Mouse (Mus musculus): ENCODE measurements around the gene Slc25a45. TPM values are rescaled to one million over a fixed set of nuclear protein-coding genes. Genes with fewer than 3 reads are reported as not detected.
"Not testable (repeated sequence)": the region's sequence is repeated elsewhere in the genome, so short reads cannot be mapped to it uniquely, and the experiment has no call there.

Slc25a45 gene
- polyA plus RNA-seq, 1 experiment from 2014 or later = 2.0 TPM

DNA sequence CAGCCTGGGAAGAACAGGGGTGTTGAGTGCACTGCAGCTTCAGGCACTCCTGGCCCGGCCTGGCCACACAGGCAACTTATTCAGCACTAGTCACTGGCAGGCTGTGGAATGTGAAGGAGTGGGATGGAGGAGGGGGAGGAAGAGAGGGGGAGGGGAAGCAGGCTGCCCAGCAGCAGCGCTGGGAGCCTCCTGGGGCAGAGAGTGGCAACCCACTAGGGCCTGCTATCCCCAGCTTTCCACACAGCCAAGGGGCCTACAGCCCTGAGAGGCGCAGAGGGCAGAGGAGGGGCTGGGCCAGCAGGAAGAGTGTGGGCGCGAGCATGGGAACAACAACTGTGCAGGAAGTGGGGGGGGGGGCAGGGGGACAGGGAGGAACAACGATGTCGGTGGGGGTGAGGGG is 6.3 kb upstream of the Slc25a45 start:
- Histone ChIP-seq H3K9me3 (no peaks in the 10 kb centered on the region), H3K9ac (peak overlapping the region; percentile 49), H3K27me3 (no peaks in the 10 kb centered on the region), H3K27ac (peak overlapping the region; percentile 83), H3K4me2 (replicated peaks) (peak overlapping the region; percentile 37), H3K4me1 (peaks cover 26% of the 10 kb centered on the region), H3K4me3 (no peak overlapping the region; the same call in 1 of the 2 replicates), H3K36me3 (peaks cover 40% of the 10 kb centered on the region)
- ATAC-seq (ENCODE audit: insufficient number of reproducible peaks, insufficient read depth, low FRiP score, low TSS enrichment) = peak; percentile 69
- 3% methylated on average over 7 of the region's 7 CpGs for WGBS

DNA sequence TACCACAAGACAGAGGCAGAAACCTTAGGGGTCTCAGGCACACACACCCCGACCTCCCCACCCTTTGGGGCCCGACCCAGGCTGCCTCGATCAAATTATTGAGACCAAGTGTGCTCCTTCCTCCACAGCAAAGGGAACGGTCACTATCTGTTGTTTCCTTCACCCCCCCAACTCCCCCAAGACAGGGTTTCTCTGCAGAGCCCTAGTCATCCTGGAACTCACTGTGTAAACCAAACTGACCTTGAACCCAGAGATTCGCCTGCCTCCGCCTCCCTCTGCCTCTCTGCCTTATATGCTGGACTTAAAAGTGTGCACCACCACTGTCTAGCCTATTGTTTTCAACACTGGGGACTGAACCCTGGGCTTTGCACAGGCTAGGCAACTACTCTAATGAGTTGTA is 5.9 kb upstream of the Slc25a45 start:
- Histone ChIP-seq H3K27me3 (no peaks in the 10 kb centered on the region), H3K9ac (peak overlapping the region; percentile 49), H3K4me1 (peaks cover 26% of the 10 kb centered on the region), H3K4me3 (no peak overlapping the region; the same call in 1 of the 2 replicates), H3K9me3 (no peaks in the 10 kb centered on the region), H3K4me2 (replicated peaks) (peak overlapping the region; percentile 37), H3K36me3 (peaks cover 39% of the 10 kb centered on the region), H3K27ac (peak overlapping the region; percentile 83)
- 34% methylated on average over 6 of the region's 6 CpGs for WGBS
- ATAC-seq (ENCODE audit: insufficient number of reproducible peaks, insufficient read depth, low FRiP score, low TSS enrichment) = no peak

DNA sequence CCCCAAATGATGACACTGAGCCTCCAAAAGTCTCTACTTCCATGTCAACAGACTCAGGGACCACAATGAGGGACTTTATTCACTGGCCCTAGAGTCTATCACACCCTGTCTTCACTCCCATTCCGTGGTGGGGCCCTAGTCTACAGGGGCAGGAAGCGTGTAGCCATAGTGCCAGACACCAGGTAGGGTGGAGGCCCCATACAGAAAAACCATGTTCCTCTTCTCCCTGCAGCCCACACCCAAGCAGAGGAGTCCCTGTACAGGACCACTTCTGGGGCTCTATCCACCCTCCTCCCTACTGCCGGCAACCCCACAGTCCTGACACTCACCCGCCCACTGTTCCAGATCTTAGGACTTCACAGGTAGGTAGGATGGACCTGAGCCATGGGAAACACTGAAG is 5.1 kb upstream of the Slc25a45 start:
- Histone ChIP-seq H3K27ac (no peak overlapping the region), H3K9me3 (no peaks in the 10 kb centered on the region), H3K4me2 (replicated peaks) (no peak overlapping the region), H3K9ac (no peak overlapping the region), H3K27me3 (no peaks in the 10 kb centered on the region), H3K4me3 (no peak overlapping the region), H3K4me1 (peaks cover 26% of the 10 kb centered on the region), H3K36me3 (peaks cover 32% of the 10 kb centered on the region)
- ATAC-seq (ENCODE audit: insufficient number of reproducible peaks, insufficient read depth, low FRiP score, low TSS enrichment) = no peak
- 85% methylated on average over 4 of the region's 4 CpGs for WGBS

DNA sequence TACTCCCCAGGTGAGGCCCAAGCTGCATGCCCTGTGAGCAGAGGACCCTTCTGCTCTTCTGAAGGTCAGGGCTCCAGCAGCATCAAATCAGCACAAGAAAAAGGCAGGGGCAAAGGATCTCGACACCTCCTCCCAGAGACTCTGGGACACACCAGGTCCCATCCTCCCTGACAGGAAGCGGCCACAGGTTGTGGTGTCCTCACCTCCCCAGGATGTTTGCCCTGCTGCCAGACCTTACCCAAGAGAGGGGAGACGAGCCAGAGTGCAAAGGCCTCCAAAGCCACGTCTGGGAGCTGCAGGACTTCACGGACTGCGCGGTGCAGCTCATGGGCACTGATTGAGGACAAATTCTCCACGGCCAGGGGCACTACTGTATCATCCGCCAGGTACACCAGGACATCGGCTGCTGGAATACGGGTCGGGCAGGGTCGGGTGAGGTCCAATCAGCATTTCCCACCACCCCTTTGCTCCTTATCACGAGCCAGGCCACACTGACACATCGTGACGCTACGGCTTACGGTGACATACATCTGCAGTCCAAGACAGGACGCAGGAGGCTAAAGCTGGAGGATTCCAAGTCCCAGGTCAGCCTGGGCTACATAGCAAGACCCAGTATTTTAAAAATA is 4.6 kb upstream of the Slc25a45 start:
- Histone ChIP-seq H3K27me3 (no peaks in the 10 kb centered on the region), H3K4me1 (peaks cover 26% of the 10 kb centered on the region), H3K9me3 (no peaks in the 10 kb centered on the region), H3K27ac (no peak overlapping the region), H3K9ac (no peak overlapping the region), H3K36me3 (peaks cover 27% of the 10 kb centered on the region), H3K4me3 (no peak overlapping the region), H3K4me2 (replicated peaks) (no peak overlapping the region)
- WGBS = 86% methylated on average over 19 of the region's 19 CpGs
- ATAC-seq (ENCODE audit: insufficient number of reproducible peaks, insufficient read depth, low FRiP score, low TSS enrichment) = no peak

DNA sequence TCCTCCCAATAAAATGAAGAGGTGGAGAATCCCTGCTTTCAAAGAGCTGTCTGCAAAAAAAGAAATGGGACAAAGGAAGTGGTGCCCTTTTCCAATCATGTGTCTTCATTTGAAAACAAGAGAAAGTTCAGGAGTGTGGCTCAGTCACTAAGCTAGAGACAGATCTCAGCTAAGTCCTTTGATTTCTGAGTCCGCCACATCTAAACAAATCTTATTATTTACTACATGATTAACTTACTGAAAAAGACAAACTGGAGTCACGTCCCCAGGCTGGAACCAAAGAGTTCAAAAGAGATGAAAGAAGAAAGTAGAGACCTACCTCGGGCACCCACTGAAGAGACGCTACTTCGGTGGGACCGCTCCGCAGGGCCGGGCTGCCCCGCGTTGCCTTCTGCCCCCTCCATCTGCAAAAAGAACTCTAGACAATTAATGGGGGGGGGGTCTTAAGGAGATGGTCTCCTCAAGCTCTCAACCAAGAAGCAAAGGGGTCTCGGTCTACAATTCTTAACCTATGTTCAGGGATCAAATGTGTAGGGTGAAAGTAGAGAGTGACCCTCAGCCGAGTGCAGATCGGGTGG is 3.1 kb upstream of the Slc25a45 start:
- no peak overlapping the region for H3K27ac ChIP-seq

DNA sequence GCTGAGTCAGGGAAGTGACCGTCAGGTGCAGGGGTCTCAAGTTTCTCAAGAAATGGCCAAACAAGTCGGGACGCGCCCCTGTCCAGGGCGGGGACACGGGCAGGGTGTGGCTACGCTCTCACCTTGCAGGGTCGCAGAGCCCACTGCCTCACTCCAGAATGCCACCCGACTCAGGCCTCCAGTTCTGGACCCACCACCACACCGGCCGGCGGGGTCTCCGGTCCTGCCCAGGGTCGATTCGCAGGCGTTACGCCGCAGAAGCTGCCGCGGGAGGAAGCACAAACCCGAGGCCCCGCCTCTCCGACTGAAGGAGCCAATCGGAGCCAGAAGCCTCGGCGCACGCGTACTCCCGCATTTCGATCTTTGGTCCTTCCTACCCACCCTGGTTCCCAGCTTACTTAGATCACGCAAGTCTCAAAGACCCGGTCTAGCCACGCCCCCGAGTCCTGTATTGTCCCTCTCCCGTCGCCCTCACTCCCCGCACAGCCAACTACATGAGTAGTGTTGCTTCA is 2.6 kb upstream of the Slc25a45 start, which contains the start of gene Frmd8:
Frmd8 (minus strand) TSS at position 306 of the 512 bp plus-strand sequence.
- peak within 1 kb of the TSS; percentile 60 for H3K9ac ChIP-seq
- no peak within 1 kb of the TSS for H3K27ac ChIP-seq
- no peaks in the 10 kb centered on the region for H3K9me3 ChIP-seq
- ATAC-seq (ENCODE audit: insufficient number of reproducible peaks, insufficient read depth, low FRiP score, low TSS enrichment) = peak; percentile 79
- no peaks in the 10 kb centered on the region for H3K27me3 ChIP-seq
- peak within 1 kb of the TSS; percentile 88 for H3K4me2 ChIP-seq (replicated peaks)
- peaks cover 26% of the 10 kb centered on the region for H3K4me1 ChIP-seq
- WGBS = under 1% methylated on average over 37 of the region's 37 CpGs
- H3K36me3 ChIP-seq = peaks cover 7% of the 10 kb centered on the region
- peak within 1 kb of the TSS; percentile 52 for H3K4me3 ChIP-seq

More for the DNA sequence above, 3.1 kb upstream of the Slc25a45 start:
- no peaks in the 10 kb centered on the region for H3K27me3 ChIP-seq
- peak overlapping the region; percentile 52 for H3K4me3 ChIP-seq
- WGBS = 10% methylated on average over 13 of the region's 13 CpGs
- H3K9me3 ChIP-seq = no peaks in the 10 kb centered on the region
- H3K9ac ChIP-seq = peak overlapping the region; percentile 60
- peaks cover 13% of the 10 kb centered on the region for H3K36me3 ChIP-seq
- peak overlapping the region; percentile 88 for H3K4me2 ChIP-seq (replicated peaks)
- ATAC-seq (ENCODE audit: insufficient number of reproducible peaks, insufficient read depth, low FRiP score, low TSS enrichment) = no peak
- peaks cover 26% of the 10 kb centered on the region for H3K4me1 ChIP-seq

DNA sequence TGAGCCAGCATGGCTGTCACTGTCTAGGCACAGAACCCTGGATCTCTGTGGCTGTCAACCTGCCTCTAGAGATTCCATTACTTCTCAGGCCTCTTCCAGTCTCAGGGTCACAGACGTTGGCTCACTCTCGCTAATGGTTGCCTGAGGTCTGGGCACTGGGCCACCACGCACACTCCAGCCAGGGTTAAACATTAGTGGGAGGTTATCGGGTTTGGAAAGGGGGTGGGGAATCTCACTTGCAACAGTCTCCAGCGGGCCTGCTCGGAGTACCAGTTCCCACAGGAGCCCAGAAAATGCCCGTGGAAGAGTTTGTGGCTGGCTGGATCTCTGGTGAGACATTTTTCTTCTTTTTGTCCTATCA is 734 bp downstream of the Slc25a45 start:
- Histone ChIP-seq H3K4me1 (peaks cover 12% of the 10 kb centered on the region), H3K9me3 (no peaks in the 10 kb centered on the region), H3K36me3 (no peaks in the 10 kb centered on the region), H3K9ac (no peak overlapping the region), H3K27ac (0 out of 2 replicates have a peak overlapping the region, but pooled peaks have one; percentile 56), H3K4me3 (no peak overlapping the region), H3K4me2 (replicated peaks) (peak overlapping the region; percentile 23; the same call in 1 of the 2 replicates), H3K27me3 (no peaks in the 10 kb centered on the region)
- ATAC-seq (ENCODE audit: insufficient number of reproducible peaks, insufficient read depth, low FRiP score, low TSS enrichment) = no peak
- 81% methylated on average over 7 of the region's 7 CpGs for WGBS

DNA sequence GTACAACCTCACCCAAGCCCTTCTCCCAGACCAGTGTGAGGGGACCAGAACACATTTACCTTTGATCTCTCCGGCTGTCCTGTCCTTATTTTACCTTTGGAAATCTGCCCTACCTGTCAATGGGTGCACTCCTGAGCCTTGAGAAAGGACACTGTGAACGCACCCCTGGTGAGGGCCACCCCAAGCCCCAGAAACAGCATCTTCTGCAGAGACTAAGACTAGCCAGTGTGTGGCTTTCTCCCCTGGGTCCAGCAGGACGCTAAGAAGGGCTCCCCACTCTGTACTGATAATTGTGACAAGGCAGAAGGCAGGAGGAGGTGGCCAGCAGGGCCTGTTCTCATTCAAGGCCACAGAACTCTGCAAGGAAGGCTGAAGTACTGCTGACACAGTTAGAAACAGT is 1.3 kb downstream of the Slc25a45 start:
- no peak for ATAC-seq (ENCODE audit: insufficient number of reproducible peaks, insufficient read depth, low FRiP score, low TSS enrichment)
- H3K4me3 ChIP-seq = no peak overlapping the region
- 74% methylated on average over 3 of the region's 3 CpGs for WGBS

DNA sequence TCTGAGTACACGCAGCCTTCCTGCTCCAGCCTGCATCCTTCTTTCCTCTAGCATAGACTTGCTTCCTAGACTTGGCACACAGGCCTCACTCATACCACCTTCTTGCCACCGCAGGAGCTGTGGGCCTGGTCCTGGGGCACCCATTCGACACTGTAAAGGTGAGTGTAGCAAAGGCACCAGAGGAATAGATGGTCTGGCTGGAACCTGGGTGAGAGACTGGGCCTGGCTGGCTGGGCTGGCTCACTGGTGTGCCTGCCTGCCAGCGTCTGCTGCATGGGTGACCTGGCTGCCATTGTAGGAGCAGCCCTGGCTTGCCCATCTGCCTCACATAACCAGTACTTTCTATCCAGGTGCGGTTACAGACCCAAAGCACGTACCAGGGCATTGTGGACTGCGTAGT is 2.1 kb downstream of the Slc25a45 start:
- no peak for ATAC-seq (ENCODE audit: insufficient number of reproducible peaks, insufficient read depth, low FRiP score, low TSS enrichment)
- no peaks in the 10 kb centered on the region for H3K27me3 ChIP-seq
- no peaks in the 10 kb centered on the region; the same call in 1 of the 2 replicates for H3K4me1 ChIP-seq
- no peak overlapping the region for H3K9ac ChIP-seq
- H3K27ac ChIP-seq = no peak overlapping the region
- WGBS = 93% methylated on average over 7 of the region's 7 CpGs
- no peak overlapping the region for H3K4me3 ChIP-seq
- H3K4me2 ChIP-seq (replicated peaks) = no peak overlapping the region
- no peaks in the 10 kb centered on the region for H3K9me3 ChIP-seq
- no peaks in the 10 kb centered on the region for H3K36me3 ChIP-seq

More for the DNA sequence above, 1.3 kb downstream of the Slc25a45 start:
- peaks cover 7% of the 10 kb centered on the region for H3K4me1 ChIP-seq
- H3K27ac ChIP-seq = no peak overlapping the region
- H3K27me3 ChIP-seq = no peaks in the 10 kb centered on the region
- H3K36me3 ChIP-seq = no peaks in the 10 kb centered on the region
- H3K4me2 ChIP-seq (replicated peaks) = no peak overlapping the region
- no peak overlapping the region for H3K9ac ChIP-seq
- H3K9me3 ChIP-seq = no peaks in the 10 kb centered on the region

DNA sequence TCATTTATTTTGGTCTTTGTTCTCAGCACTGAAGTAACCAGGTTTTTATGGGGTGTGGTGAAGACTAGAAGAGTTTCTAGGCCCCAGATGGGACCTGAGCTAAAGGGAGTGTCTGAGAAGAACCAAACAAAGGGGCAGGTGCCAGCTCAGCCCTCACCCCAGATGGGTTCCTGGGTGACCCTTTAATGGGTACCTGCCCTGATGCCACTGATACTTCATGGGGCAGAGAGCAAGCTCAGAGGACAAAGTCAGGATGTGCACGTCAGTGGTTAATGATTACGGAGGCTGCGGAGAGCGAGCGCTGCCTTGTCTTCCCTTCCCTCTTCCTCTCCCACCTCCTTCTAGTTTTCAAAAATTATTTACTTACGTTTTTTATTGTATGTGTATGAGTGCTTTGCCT is 3.5 kb downstream of the Slc25a45 start:
- no peak overlapping the region for H3K27ac ChIP-seq
- no peaks in the 10 kb centered on the region for H3K9me3 ChIP-seq
- H3K4me3 ChIP-seq = no peak overlapping the region
- no peak overlapping the region for H3K9ac ChIP-seq
- ATAC-seq (ENCODE audit: insufficient number of reproducible peaks, insufficient read depth, low FRiP score, low TSS enrichment) = no peak
- no peaks in the 10 kb centered on the region for H3K4me1 ChIP-seq
- H3K36me3 ChIP-seq = no peaks in the 10 kb centered on the region
- no peaks in the 10 kb centered on the region for H3K27me3 ChIP-seq
- WGBS = 93% methylated on average over 6 of the region's 6 CpGs
- H3K4me2 ChIP-seq (replicated peaks) = no peak overlapping the region

DNA sequence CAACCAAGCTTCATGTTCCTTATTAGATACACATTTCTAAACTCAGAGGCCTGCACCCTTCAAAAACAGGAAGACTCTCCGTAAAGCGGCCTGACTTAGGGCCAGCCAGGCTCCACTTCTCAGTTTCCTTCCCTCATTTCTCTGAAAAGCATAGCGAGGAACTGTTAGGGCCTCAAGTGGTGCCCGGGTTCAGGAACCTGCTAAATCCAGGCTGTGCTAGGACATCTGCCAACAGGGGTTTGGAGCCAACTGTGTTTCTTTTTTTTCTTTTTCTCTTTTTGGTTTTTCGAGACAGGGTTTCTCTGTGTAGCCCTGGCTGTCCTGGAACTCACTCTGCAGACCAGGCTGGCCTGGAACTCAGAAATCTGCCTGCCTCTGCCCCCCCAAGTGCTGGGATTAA is 4.5 kb downstream of the Slc25a45 start:
- H3K4me3 ChIP-seq; H3K9me3 ChIP-seq; H3K9ac ChIP-seq; H3K4me2 ChIP-seq (replicated peaks); H3K27me3 ChIP-seq; H3K36me3 ChIP-seq; H3K27ac ChIP-seq; H3K4me1 ChIP-seq; ATAC-seq (ENCODE audit: insufficient number of reproducible peaks, insufficient read depth, low FRiP score, low TSS enrichment): not testable (repeated sequence)
- 83% methylated on average over 5 of the region's 5 CpGs for WGBS

DNA sequence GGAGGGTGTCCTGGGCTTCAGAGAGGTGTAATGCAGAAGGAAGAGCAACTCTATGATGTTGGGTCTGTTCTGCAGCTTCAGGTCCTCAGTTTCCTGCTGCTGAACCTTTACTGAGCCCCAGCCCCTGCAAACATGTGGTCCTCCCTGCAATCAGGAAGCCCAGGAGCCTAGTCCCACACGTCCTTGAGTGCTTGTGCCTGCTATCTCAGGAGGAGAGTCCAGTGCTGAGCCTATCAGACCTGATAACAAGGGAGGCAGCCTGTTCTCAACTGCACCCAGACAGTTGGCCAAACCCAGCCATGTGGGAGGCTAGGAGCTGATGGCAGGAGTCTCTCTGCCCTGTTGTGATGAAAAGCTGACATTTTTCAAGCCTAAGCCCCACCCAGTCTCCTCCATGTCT is 6.3 kb downstream of the Slc25a45 start:
- WGBS = 48% methylated on average over 1 of the region's 1 CpGs
- no peak overlapping the region for H3K4me2 ChIP-seq (replicated peaks)
- H3K9ac ChIP-seq = no peak overlapping the region
- H3K27ac ChIP-seq = no peak overlapping the region
- no peaks in the 10 kb centered on the region for H3K9me3 ChIP-seq
- H3K4me3 ChIP-seq = no peak overlapping the region
- no peaks in the 10 kb centered on the region for H3K27me3 ChIP-seq
- ATAC-seq (ENCODE audit: insufficient number of reproducible peaks, insufficient read depth, low FRiP score, low TSS enrichment) = no peak
- H3K36me3 ChIP-seq = no peaks in the 10 kb centered on the region
- no peaks in the 10 kb centered on the region for H3K4me1 ChIP-seq
